6 mouse cellular contexts compared by ENCODE assay signal in genomic region chr11:120064668-120065040, GRCm38 (mm10).
"Had no signal": no experiment of that assay in that cellular context is flagged by ENCODE, and none has a peak within 500 bp of the region (broad histone marks: within the 10 kb centered on the region; RNA-seq: fewer than 3 reads in every experiment).

No protein-coding gene starts in this region.

- H3K4me1 ChIP-seq: limb, embryonic 12.5 days; midbrain, embryonic 12.5 days had no signal

- H3K9ac ChIP-seq: limb, embryonic 12.5 days; lung, embryonic 14.5 days; midbrain, embryonic 12.5 days had no signal

- H3K4me3 ChIP-seq: limb, embryonic 12.5 days; megakaryocyte, embryonic 14.5 days; midbrain, embryonic 12.5 days had no signal

- DNase-seq: layer of hippocampus, adult 9-11 months; layer of hippocampus, postnatal 36 days had no signal

- H3K27ac ChIP-seq: limb, embryonic 12.5 days; midbrain, embryonic 12.5 days had no signal

- H3K9me3 ChIP-seq: limb, embryonic 12.5 days; megakaryocyte, embryonic 14.5 days; midbrain, embryonic 12.5 days had no signal

- H3K27me3 ChIP-seq: limb, embryonic 12.5 days; midbrain, embryonic 12.5 days had no signal

- H3K4me2 ChIP-seq: limb, embryonic 12.5 days; lung, embryonic 14.5 days; midbrain, embryonic 12.5 days had no signal
